Mouse (Mus musculus): ENCODE data around the gene Atp8b2. TPM values are rescaled to one million over a fixed set of nuclear protein-coding genes. Genes with fewer than 3 reads are reported as not detected.

The Atp8b2 gene
- polyA plus RNA-seq, 1 experiment from 2014 or later = 1.4 TPM

DNA sequence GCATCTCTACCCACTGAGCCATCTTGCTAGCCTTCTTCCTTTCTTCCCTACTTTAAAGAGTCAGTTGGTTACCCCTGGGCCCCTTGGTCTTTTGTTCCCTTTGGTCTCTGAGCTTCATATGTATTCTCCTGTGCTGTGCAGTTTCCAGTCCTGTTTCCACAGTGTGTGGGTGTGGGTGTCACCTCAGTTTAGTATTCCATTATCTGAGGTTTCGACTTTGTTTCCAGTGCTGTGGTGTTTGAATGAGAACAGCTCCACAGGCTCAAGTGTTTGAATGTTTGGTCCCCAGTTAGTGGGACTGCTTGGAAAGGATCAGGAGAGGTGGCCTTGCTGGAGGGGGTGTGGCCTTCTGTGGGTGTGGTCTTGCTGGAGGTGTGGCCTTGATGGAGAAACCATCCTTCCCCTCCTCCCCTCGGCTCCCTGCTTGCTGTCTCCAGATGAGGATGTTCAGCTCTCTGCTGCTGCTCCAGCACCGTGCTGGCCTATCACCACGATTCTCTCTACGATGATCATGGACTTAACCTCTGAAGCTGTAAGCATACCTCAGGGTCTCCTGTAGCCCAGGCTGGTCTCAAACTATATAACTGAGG is 70.7 kb downstream of the Atp8b2 start:
- no peaks in the 10 kb centered on the region for H3K9me3 ChIP-seq (ENCODE audit: low read length)
- no peak overlapping the region for H3K4me3 ChIP-seq (ENCODE audit: low read depth, low read length)
- no peak overlapping the region for H3K9ac ChIP-seq (replicated peaks)
- WGBS (ENCODE audit: insufficient replicate concordance) = 74% methylated on average over 5 of the region's 5 CpGs
- TF ChIP-seq EP300 (IDR thresholded peaks at IDR 0.05; ENCODE audit: low read depth) (no peak), CTCF (IDR thresholded peaks at IDR 0.05; ENCODE audit: low read depth) (no peak)
- no peaks in the 10 kb centered on the region for H3K27me3 ChIP-seq (ENCODE audit: insufficient read depth, low read length)
- peaks cover 21% of the 10 kb centered on the region for H3K4me1 ChIP-seq (ENCODE audit: insufficient read depth)
- DNase-seq = no peak
- H3K36me3 ChIP-seq (replicated peaks; ENCODE audit: insufficient read depth, low read length) = peaks cover 11% of the 10 kb centered on the region; the same call in 1 of the 2 replicates
- no peak for ATAC-seq
- no peak overlapping the region for H3K27ac ChIP-seq (ENCODE audit: low read depth)
- no peak overlapping the region for H3K4me2 ChIP-seq (ENCODE audit: low read depth, low read length)

DNA sequence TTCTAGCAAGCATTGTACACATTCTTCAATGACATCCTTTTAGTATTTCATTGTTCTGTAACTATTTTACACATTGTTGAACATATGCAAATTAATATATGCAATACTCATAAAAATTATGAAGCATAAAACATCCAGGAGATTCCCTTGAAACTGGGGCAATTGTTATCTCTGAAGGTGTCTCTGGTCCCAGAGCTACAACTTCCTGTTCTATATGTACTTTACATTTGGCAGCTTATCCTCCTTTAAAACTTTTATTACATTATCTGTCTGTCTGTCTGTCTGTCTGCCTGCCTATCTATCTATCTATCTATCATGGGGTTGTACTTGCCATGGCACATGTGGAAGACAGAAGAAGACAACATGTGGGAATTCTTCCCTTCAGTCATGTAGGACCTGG is 71.6 kb downstream of the Atp8b2 start:
- H3K4me1 ChIP-seq (ENCODE audit: insufficient read depth) = peaks cover 22% of the 10 kb centered on the region
- no peaks in the 10 kb centered on the region for H3K27me3 ChIP-seq (ENCODE audit: insufficient read depth, low read length)
- H3K9me3 ChIP-seq (ENCODE audit: low read length) = no peaks in the 10 kb centered on the region
- peaks cover 12% of the 10 kb centered on the region for H3K36me3 ChIP-seq (replicated peaks; ENCODE audit: insufficient read depth, low read length)
- ATAC-seq = no peak
- H3K27ac ChIP-seq (ENCODE audit: low read depth) = no peak overlapping the region
- H3K4me2 ChIP-seq (ENCODE audit: low read depth, low read length) = no peak overlapping the region
- no peak for TF ChIP-seq CTCF (IDR thresholded peaks at IDR 0.05; ENCODE audit: low read depth)
- no peak for TF ChIP-seq EP300 (IDR thresholded peaks at IDR 0.05; ENCODE audit: low read depth)
- H3K4me3 ChIP-seq (ENCODE audit: low read depth, low read length) = no peak overlapping the region
- DNase-seq = no peak
- no peak overlapping the region for H3K9ac ChIP-seq (replicated peaks)

DNA sequence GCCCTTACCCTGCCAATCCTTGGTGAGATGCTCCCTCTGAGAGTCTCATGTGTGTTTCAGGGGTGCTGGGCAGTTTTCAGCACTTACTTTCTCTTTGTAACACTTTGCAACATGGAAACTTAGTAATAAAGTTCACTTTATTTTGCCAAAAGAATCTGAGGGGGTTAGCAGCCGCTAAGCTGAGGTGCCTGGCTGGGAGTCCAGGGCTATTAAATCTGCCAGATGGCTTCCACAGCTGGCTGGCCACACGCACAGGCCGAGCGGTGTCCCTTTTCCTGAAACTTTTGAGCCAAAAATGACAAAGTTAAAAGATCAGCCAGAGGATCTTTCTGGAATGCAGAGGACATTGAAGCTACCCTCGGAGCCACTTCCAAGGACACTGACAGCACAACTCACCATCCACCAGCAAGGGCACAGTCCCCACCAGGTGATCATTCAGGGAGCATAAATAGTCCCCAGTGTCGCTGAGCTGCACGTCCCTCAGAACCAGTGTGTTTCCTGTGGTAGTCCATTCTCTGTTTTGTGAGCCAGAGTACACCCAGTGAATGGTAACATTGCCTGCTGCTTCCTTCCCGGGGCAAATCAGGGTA is 73.4 kb downstream of the Atp8b2 start:
- no peak for DNase-seq
- 66% methylated on average over 8 of the region's 8 CpGs for WGBS (ENCODE audit: insufficient replicate concordance)
- Histone ChIP-seq H3K27me3 (ENCODE audit: insufficient read depth, low read length) (no peaks in the 10 kb centered on the region), H3K9me3 (ENCODE audit: low read length) (no peaks in the 10 kb centered on the region), H3K9ac (replicated peaks) (no peak overlapping the region), H3K27ac (ENCODE audit: low read depth) (no peak overlapping the region), H3K36me3 (replicated peaks; ENCODE audit: insufficient read depth, low read length) (peaks cover 18% of the 10 kb centered on the region), H3K4me3 (ENCODE audit: low read depth, low read length) (no peak overlapping the region), H3K4me2 (ENCODE audit: low read depth, low read length) (no peak overlapping the region), H3K4me1 (ENCODE audit: insufficient read depth) (peaks cover 15% of the 10 kb centered on the region; the same call in 1 of the 2 replicates)
- TF ChIP-seq CTCF (IDR thresholded peaks at IDR 0.05; ENCODE audit: low read depth) = no peak
- TF ChIP-seq EP300 (IDR thresholded peaks at IDR 0.05; ENCODE audit: low read depth) = no peak
- no peak for ATAC-seq

Small RNA genes lying within 50 kb of the gene (microRNA-seq; reads per million reads assigned to microRNA genes)
- gene Mir7669 = 1.2 reads per million

Other genes starting within 250 kb of the Atp8b2 start
- 5.2 and 5.3 TPM in 2 replicates for gene Adar, start 248.5 kb downstream of the Atp8b2 start, polyA plus RNA-seq (2015; fragmentation: Nextera tagmentation; extraction: Ambion mirVana)
- 0.18 and 0.27 TPM in 2 replicates for gene Chrnb2, start 198.9 kb downstream of the Atp8b2 start, polyA plus RNA-seq (2015; fragmentation: Nextera tagmentation; extraction: Ambion mirVana)
- gene Ube2q1, start 189.9 kb downstream of the Atp8b2 start, polyA plus RNA-seq (2015; fragmentation: Nextera tagmentation; extraction: Ambion mirVana) = 4.9 and 5.7 TPM in 2 replicates
- 0.92 and 1.00 TPM in 2 replicates for gene She, start 132.1 kb downstream of the Atp8b2 start, polyA plus RNA-seq (2015; fragmentation: Nextera tagmentation; extraction: Ambion mirVana)
- 10.2 and 11.8 TPM in 2 replicates for gene Il6ra, start 50.3 kb downstream of the Atp8b2 start, polyA plus RNA-seq (2015; fragmentation: Nextera tagmentation; extraction: Ambion mirVana)
- 95.6 and 99.6 TPM in 2 replicates for gene Hax1, start 35.3 kb upstream of the Atp8b2 start, polyA plus RNA-seq (2015; fragmentation: Nextera tagmentation; extraction: Ambion mirVana)
- 64.6 and 66.7 TPM in 2 replicates for gene 4933434E20Rik, start 88.1 kb upstream of the Atp8b2 start, polyA plus RNA-seq (2015; fragmentation: Nextera tagmentation; extraction: Ambion mirVana)
- gene Ubap2l, start 89.1 kb upstream of the Atp8b2 start, polyA plus RNA-seq (2015; fragmentation: Nextera tagmentation; extraction: Ambion mirVana) = 57.4 TPM in 2 replicates
- gene Tpm3, start 109.1 kb upstream of the Atp8b2 start, polyA plus RNA-seq (2015; fragmentation: Nextera tagmentation; extraction: Ambion mirVana) = 156 and 162 TPM in 2 replicates
- 0.02 and 0.04 TPM in 2 replicates for gene Nup210l, start 140.6 kb upstream of the Atp8b2 start, polyA plus RNA-seq (2015; fragmentation: Nextera tagmentation; extraction: Ambion mirVana)